Mouse (Mus musculus) left cerebral cortex, adult 18-20 months (tissue): ENCODE results near the gene Pdx1. TPM values are rescaled to one million over a fixed set of nuclear protein-coding genes. Genes with fewer than 3 reads are reported as not detected.

ENCODE experiments used
- DNase-seq, 2 experiments: peaks; one replicate each; pipeline ENCODE4 v3.0.0; 2021 to 2022; ENCODE audit warnings: low spot score in 2 of 2, mixed read lengths in 1 of 2
- microRNA-seq, 2 experiments: library from miRNA; unstranded; fragments of <30 nt; microRNA quantifications; one replicate each; pipeline ENCODE4 v1.2.0; 2021
- total RNA-seq, 2 experiments: library from RNA; stranded (reverse); gene quantifications; 2 replicates each; pipeline ENCODE4 v1.2.3; 2021

The Pdx1 gene
- total RNA-seq, 2 experiments from 2014 or later, result not detected

DNA sequence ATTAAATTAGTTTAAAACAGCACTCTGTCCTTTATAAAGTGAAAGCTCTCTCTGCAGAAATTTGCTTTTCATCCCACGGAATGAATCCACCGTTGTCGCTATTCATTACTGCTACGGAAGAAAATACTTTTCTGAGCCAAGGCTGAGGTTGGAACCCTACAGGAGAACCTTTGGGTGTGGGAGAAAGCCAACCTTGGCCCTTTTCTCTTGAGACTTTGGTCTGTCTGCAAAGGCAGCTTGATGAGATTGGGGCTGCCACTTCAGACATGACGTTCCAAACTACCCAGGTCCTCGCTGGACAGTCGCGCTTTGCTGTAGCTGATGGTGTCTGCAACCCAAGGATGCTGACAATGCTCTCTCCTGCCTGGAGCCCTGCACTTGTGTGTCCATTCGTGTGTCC is 38.7 kb downstream of the Pdx1 start:
- DNase-seq, result no peak

DNA sequence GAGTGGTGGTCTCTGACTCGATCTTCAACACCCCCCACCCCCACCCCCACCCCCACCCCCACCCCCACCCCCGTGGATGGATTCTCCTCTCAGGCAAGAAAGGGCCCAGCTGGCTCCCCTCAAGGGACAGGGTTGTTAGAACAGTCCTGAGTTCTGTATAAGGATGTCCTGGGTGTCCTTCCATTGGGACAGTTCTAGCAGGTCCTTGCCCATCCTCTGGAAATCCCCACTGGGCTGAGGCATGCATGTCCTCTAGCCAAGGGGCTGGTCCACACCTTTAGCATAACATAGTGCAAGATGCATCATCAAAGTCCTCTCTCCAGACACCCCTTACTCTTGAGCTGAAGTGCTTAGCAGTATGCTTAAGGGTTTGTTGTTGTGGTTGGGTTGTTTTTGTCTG is 40.0 kb downstream of the Pdx1 start:
- DNase-seq, result no peak

DNA sequence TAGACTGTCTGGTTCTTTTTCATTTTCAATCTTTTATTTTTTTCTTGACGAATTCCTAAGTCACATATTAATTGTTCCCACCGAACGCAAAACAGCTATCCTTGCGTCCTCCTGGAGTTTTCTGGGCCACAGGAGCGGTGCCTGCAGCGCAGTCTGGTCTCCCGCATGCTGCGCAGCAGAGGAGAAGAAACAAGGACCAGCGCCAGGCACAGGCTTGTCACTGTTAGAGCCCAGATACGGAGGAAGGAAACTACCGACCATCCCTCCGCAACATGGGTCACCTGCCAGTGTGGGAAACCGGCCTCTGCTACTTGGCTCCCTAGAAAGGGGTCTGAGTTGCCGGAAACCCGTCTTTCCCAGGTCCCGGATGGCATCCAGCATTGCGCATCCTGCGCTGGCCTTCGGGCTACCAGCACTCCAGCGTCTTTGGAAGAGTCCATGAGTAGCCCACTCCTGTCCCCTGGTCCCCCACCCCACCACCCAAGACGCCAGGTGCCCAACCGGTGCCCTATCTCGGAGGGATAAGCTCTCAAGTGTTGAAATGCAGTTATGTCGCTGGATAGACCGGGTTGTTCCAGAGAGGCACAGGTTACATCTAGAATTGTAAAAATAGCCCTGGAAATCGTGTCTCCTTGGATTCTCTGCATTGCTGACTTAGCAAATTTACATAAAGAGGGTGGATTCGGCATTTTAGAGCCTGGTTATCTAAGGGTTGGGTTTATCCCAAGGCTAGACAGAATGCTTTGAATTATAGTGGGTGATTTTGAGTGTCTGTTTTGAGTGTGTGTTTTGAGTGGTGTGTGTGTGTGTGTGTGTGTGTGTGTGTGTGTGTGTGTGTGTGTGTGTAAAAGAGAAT is 43.3 kb downstream of the Pdx1 start:
- DNase-seq, result no peak

DNA sequence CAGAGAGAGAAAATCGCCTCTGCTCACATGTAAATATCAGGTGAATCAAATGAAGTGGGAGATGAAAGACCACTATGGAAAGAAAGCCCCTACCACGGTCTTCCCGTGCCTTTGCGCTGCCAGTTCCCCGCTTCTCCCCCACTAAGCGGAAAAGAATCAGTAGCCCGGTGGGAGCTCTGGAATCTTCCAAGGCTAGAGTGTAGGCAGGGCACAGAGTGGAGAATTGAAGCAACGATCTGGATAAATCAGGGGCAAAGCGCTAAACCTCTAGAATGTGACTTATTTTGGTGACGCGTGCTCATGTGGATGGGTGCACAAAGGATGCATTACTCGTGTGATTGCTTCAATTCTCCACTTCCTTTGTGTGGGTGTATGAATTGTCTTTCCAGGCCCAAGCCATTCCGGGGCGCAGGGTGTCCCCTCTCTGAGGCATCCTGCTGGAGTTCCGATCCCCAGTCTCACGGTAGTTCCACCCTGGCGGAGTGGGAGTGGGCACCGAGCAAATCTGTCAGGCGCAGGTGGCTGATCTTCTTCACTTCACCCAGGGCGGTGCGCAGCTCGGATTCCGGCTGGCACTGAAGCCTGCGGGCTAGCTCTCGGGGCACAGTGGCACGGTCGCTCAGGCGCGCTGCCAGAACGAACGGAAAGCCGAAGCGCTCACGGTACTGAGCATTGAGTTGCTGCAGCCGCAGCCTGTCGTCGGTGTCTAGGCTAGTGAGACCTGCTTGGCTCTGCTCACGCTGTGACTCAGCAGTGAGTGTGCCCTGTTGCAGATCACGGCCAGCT is 45.1 kb downstream of the Pdx1 start:
- DNase-seq, result no peak

DNA sequence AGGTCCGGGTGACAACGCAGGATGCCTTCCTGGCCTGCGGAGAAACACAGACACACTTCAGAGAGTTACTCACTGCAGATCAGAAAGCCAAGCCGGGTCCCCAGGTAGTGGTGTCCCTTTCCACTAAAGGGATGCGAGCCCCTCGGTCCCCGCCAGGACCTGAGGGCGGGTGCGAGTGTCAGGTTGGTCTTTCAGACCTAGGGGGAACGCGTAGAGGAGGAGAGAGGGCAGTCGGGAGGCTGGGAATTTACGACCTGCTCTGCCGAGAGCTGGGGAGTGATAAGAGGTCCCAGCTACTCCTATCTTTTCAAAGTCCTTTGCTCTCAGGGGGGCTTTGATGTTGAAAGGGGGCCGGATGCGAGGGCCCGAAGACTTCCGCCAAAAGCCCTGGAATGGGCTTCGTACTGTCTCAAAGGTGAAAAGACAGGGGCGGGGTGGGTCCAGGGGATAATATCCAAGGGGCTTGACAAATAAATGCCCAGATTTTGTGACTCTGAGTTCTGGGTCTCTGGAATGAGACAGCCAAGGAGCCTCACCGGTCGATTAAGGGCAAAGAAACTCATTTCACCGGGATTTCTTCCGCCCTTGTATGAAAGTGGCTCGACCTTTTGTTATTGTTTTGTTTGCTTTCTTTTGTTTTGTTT is 45.8 kb downstream of the Pdx1 start:
- DNase-seq, result no peak

DNA sequence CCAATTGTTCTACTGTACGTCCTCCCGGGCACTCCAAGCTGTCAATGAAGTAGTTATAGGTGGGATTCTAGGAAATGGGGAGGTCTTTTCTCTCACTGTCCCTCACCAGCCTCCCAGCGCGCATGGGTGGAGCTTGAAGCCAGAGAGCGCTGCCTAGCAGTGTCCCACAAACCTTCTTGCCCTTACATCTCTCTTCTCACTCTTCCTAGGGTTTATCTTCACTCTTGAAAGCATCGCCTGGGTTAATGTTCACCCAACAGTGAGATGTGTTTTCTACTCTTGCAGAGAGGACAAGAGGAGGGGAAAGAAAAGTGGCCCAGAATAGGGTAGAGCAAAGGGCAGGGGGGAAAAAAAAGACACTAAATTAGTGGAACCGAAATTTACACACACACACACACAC is 47.6 kb downstream of the Pdx1 start:
- no peak for DNase-seq

DNA sequence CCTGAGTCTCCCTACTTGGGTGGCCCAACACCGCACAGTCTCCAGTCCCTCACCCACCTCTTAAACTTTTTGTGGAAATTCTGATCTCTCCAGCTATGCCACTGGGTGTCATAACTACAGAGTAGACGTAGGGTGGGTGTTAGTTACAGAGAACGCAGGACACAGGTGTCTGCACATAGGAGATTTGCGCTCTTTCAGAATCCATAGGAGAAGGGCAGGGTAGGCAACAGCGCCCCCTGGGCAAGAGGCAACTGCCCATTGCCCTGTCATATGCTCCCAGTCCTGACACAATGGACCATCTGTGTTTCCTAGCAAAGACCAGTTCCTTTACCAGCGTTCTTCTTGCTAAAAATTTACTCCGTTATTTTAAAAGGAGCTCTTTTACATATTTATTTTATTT is 48.2 kb downstream of the Pdx1 start:
- DNase-seq, result no peak

DNA sequence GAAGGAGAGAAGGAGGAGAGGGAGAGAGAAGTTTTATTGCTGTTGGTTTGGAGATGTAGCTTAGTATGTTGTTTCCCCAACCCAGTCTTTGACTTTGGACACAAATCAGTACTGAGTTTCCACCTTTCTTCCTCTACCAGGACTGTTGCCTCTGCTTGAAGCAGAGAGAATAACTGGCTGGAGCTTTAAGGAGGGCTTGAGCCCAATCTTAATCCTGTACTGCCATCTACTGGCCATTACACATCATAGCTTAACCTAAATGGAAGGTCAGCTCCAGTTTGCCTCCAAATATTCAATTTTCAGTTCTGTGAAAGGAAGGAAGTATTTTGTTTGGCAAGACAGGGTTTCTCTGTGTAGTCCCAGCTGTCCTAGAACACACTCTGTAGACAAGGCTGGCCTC is 49.9 kb downstream of the Pdx1 start:
- no peak for DNase-seq

DNA sequence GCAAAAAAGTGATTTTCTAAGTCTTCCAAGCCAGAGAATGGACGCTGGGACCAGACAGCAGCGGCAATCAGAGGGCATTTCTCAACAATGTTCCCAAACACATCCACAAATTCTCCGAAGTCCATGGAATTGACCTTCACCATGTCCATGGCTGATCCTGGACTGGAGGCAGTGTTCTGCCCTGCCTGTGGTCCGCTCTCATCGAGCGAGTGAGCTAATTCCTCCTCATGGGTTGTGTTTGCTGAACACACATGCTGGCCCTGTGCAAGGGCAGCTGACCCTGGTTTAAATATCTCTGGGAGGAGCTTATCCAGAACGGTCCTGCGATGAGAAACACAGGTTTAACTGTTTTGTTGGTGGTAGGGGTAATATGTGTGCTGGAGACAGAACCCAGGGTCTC is 52.4 kb downstream of the Pdx1 start, which contains the start of gene Urad:
Gene Urad, minus strand, starts transcription at position 258 of the 400 bp plus-strand sequence.
- no peak for DNase-seq

DNA sequence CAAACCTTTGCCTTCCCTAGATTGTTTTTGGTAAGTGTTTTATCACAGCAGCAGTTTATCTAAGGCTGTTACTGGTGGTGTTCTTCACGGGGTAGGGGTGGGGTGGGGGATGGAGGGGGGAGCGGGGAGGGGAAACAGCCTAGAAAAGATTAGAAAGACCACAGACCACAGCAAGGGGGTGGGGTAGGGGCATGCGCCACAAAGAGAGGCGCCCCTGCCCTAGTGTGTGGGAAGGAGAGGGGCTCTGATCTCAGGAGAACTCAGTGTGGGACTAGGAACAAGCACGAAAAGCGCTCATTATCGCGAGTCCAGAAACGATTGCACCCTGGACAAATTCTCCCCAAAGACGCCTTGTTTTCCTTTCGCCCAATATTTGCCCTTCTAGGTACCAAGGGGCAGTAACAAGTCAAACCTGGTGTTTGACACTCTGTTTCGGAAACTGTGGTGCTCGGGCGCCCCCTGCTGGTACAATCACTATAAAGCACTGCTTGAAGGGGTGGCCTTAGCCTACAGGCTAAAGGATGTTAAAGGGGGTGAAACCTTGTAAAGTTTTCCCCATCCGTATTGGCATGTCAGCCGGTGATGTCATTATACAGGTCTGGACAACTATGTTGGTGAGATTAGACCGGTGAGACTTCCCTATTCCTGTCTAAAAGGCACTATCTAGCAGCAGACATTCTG is 53.6 kb downstream of the Pdx1 start:
- DNase-seq, result peak; percentile 58 to 78

Small RNA genes lying within 50 kb of the gene (microRNA-seq; reads per million reads assigned to microRNA genes)
- gene Mir7k, result 0.25 to 0.63 reads per million in 2 experiments

Other genes with a start within 250 kb of the Pdx1 start
- 1 to 10 TPM; 4.9 to 5.0 TPM for gene Lnx2, start 193.4 kb upstream of the Pdx1 start, total RNA-seq
- gene Polr1d, start 192.9 kb upstream of the Pdx1 start, total RNA-seq, result 10 to 100 TPM; 69.7 to 73.5 TPM
- gene Gsx1, start 81.3 kb upstream of the Pdx1 start, total RNA-seq, result under 1 TPM; 0.28 to 0.45 TPM
- not detected for gene Cdx2, start 37.3 kb downstream of the Pdx1 start, total RNA-seq
- gene Urad, start 52.5 kb downstream of the Pdx1 start, total RNA-seq, result not detected
- gene Flt3, start 130.5 kb downstream of the Pdx1 start, total RNA-seq, result 1 to 10 TPM; 6.1 to 9.1 TPM
- gene Pan3, start 160.2 kb downstream of the Pdx1 start, total RNA-seq, result 10 to 100 TPM; 74.2 to 79.9 TPM